Mouse (Mus musculus) midbrain, embryonic 16.5 days (tissue): ENCODE measurements around the gene Rapsn. TPM values are rescaled to one million over a fixed set of nuclear protein-coding genes. Genes with fewer than 3 reads are reported as not detected.

Experiments
- ATAC-seq: fragments of 200-750 bp; cut with Nextera tagmentation; 2 replicates; pipeline ENCODE4 v1.8.0; 2017; ENCODE audit warnings: moderate TSS enrichment
- H3K27ac ChIP-seq: fragments of 300-500 bp; sonication (generic); 2 replicates; pipeline ENCODE4 v1.5.1; 2014; ENCODE audit warnings: mild to moderate bottlenecking, low read length, mixed read lengths
- H3K27me3 ChIP-seq: fragments of 300-500 bp; sonication (generic); 2 replicates; pipeline ENCODE4 v1.6.1; 2014; ENCODE audit warnings: low read depth, low read length, mixed read lengths; ENCODE audit not compliant: control insufficient read depth, insufficient read depth
- H3K36me3 ChIP-seq: fragments of 300-500 bp; sonication (generic); 2 replicates; pipeline ENCODE4 v1.6.1; 2014; ENCODE audit warnings: mild to moderate bottlenecking, low read length, moderate library complexity, mixed read lengths; ENCODE audit not compliant: control insufficient read depth, insufficient read depth
- H3K4me1 ChIP-seq: fragments of 300-500 bp; sonication (generic); 2 replicates; pipeline ENCODE4 v1.6.1; 2014; ENCODE audit warnings: mild to moderate bottlenecking, low read length, mixed read lengths; ENCODE audit not compliant: control insufficient read depth, insufficient read depth
- H3K4me2 ChIP-seq: fragments of 300-500 bp; sonication (generic); 2 replicates; pipeline ENCODE4 v1.6.1; 2014; ENCODE audit warnings: mild to moderate bottlenecking, low read length, mixed read lengths
- H3K4me3 ChIP-seq: fragments of 300-500 bp; sonication (generic); 2 replicates; pipeline ENCODE4 v1.5.1; 2014; ENCODE audit warnings: low read depth, mild to moderate bottlenecking, low read length, moderate library complexity, mixed read lengths
- H3K9ac ChIP-seq: fragments of 300-500 bp; sonication (generic); 2 replicates; pipeline ENCODE4 v1.6.1; 2014; ENCODE audit warnings: low read depth, low read length, mixed read lengths
- H3K9me3 ChIP-seq: fragments of 300-500 bp; sonication (generic); replicated peaks from 2 replicates; pipeline ENCODE4 v1.6.1; 2014; ENCODE audit warnings: mild to moderate bottlenecking, low read length, mixed read lengths; ENCODE audit not compliant: control insufficient read depth, poor library complexity, severe bottlenecking
- WGBS: fragments of 180-500 bp; shearing (Covaris S2); extraction: QIAGEN DNeasy Blood & Tissue Kit; methylation state at CpG from one replicate; pipeline ENCODE4 v1.1.7; 2014; 5-methylcytosine and 5-hydroxymethylcytosine counted together
- polyA plus RNA-seq: library from polyadenylated mRNA; unstranded; fragments of >200 nt; fragmentation: Nextera tagmentation; extraction: Ambion mirVana; gene quantifications from 2 replicates; pipeline ENCODE4 v1.2.1, GENCODE M21; 2015

The Rapsn gene
- polyA plus RNA-seq, 1 experiment from 2014 or later = 0.64 TPM

DNA sequence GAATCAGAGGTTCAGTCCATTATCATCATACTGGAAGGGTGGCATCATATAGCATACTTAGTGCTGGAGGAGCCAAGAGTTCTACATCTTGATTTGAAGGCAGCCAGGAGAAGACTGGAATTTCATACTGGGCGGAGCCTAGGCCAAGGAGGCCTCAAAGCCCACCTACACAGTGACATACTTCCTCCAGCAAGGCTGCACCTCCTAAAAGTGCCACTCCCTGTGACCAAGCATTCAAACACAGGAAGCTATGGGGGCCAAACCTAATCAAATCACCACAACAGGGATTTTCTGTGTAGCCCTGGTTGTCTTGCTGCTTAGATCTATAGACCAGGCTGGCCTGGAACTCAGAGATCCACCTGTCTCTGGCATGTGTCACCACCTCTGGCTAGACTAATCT lies 11.5 kb upstream of the Rapsn start:
- Histone ChIP-seq H3K36me3 (peaks cover 5% of the 10 kb centered on the region), H3K27me3 (no peaks in the 10 kb centered on the region), H3K4me3 (no peak overlapping the region), H3K4me1 (no peaks in the 10 kb centered on the region), H3K27ac (no peak overlapping the region), H3K4me2 (no peak overlapping the region), H3K9ac (no peak overlapping the region), H3K9me3 (no peaks in the 10 kb centered on the region)
- 92% methylated on average over 1 of the region's 1 CpGs for WGBS
- ATAC-seq = no peak

GRCm38 (mm10) chr2:91025081-91025516 lies 10.3 kb upstream of the Rapsn start:
- Histone ChIP-seq H3K27ac (no peak overlapping the region), H3K9ac (no peak overlapping the region), H3K4me2 (no peak overlapping the region), H3K4me3 (no peak overlapping the region), H3K9me3 (no peaks in the 10 kb centered on the region), H3K36me3 (peaks cover under 1% of the 10 kb centered on the region), H3K4me1 (no peaks in the 10 kb centered on the region), H3K27me3 (no peaks in the 10 kb centered on the region)
- ATAC-seq = no peak
- WGBS = 80% methylated on average over 1 of the region's 1 CpGs

DNA sequence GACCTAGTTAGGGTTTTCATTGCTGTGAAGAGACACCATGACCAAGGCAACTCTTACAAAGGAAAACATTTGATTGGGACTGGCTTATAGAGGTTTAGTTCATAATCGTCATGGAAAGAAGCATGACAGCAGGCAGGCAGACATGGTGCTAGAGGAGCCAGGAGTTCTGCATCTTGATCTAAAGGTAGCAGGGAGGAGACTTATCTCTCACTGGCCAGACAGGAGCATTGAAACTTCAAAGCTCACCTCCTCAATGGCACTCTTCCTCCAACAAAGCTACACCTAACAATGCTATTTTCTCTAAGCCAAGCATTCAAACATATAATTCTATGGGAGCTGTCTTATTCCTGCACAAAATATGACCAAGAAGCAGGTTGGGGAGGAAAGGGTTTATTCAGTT lies 8.9 kb upstream of the Rapsn start:
- ATAC-seq = no peak
- H3K4me1 ChIP-seq = no peaks in the 10 kb centered on the region

GRCm38 (mm10) chr2:91027391-91028214 lies 7.8 kb upstream of the Rapsn start:
- no peaks in the 10 kb centered on the region for H3K36me3 ChIP-seq
- H3K27ac ChIP-seq = no peak overlapping the region
- no peak overlapping the region for H3K4me3 ChIP-seq
- no peaks in the 10 kb centered on the region for H3K27me3 ChIP-seq
- H3K9me3 ChIP-seq = no peaks in the 10 kb centered on the region
- no peak overlapping the region for H3K9ac ChIP-seq
- ATAC-seq = no peak
- H3K4me1 ChIP-seq = no peaks in the 10 kb centered on the region
- no peak overlapping the region for H3K4me2 ChIP-seq
- WGBS = 85% methylated on average over 9 of the region's 9 CpGs

More for the DNA sequence above, 8.9 kb upstream of the Rapsn start:
- Histone ChIP-seq H3K9me3 (no peaks in the 10 kb centered on the region), H3K36me3 (no peaks in the 10 kb centered on the region), H3K9ac (no peak overlapping the region), H3K4me2 (no peak overlapping the region), H3K27ac (no peak overlapping the region), H3K4me3 (no peak overlapping the region), H3K27me3 (no peaks in the 10 kb centered on the region)
- WGBS = 96% methylated on average over 1 of the region's 1 CpGs

DNA sequence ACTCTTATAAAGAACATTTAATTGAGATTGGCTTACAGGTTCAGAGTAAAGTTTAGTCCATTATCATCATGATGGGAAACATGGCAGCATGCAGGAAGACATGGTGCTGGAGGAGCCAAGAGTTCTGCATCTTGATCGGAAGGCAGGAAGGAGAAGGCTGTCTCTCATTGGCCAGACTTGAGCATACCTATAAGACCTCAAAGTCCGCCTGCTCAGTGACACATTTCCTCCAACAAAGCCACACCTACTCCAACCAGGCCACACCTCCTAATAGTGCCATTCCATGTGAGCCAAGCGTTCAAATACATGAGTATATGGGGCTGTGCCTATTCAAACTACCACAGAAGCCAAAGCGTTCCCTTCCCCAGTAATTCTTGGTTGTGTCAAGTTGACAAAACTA lies 4.2 kb upstream of the Rapsn start:
- no peak overlapping the region for H3K27ac ChIP-seq
- no peak for ATAC-seq
- 91% methylated on average over 4 of the region's 4 CpGs for WGBS
- H3K9me3 ChIP-seq = no peaks in the 10 kb centered on the region
- H3K4me1 ChIP-seq = no peaks in the 10 kb centered on the region
- no peak overlapping the region for H3K4me3 ChIP-seq
- no peaks in the 10 kb centered on the region for H3K36me3 ChIP-seq
- H3K4me2 ChIP-seq = no peak overlapping the region
- no peak overlapping the region for H3K9ac ChIP-seq
- H3K27me3 ChIP-seq = no peaks in the 10 kb centered on the region

GRCm38 (mm10) chr2:91033000-91033399 lies 2.4 kb upstream of the Rapsn start:
- WGBS = 21% methylated on average over 3 of the region's 3 CpGs
- no peak overlapping the region for H3K9ac ChIP-seq
- H3K9me3 ChIP-seq = no peaks in the 10 kb centered on the region
- no peaks in the 10 kb centered on the region for H3K27me3 ChIP-seq
- no peak for ATAC-seq
- no peak overlapping the region for H3K4me3 ChIP-seq
- no peak overlapping the region for H3K27ac ChIP-seq
- H3K36me3 ChIP-seq = no peaks in the 10 kb centered on the region
- no peaks in the 10 kb centered on the region for H3K4me1 ChIP-seq
- no peak overlapping the region for H3K4me2 ChIP-seq

- ATAC-seq = no peak
- WGBS = 80% methylated on average over 8 of the region's 8 CpGs
- Histone ChIP-seq H3K9me3 (no peaks in the 10 kb centered on the region), H3K27ac (no peak overlapping the region), H3K9ac (no peak overlapping the region), H3K4me2 (no peak overlapping the region), H3K36me3 (no peaks in the 10 kb centered on the region), H3K27me3 (no peaks in the 10 kb centered on the region), H3K4me3 (no peak overlapping the region), H3K4me1 (no peaks in the 10 kb centered on the region)
Measured at GRCm38 (mm10) chr2:91041786-91042185, 6.4 kb downstream of the Rapsn start.

GRCm38 (mm10) chr2:91042651-91043398 lies 7.4 kb downstream of the Rapsn start:
- no peak overlapping the region for H3K4me2 ChIP-seq
- 74% methylated on average over 21 of the region's 21 CpGs for WGBS
- H3K9ac ChIP-seq = no peak overlapping the region
- no peak overlapping the region for H3K27ac ChIP-seq
- no peak overlapping the region for H3K4me3 ChIP-seq
- no peaks in the 10 kb centered on the region for H3K36me3 ChIP-seq
- no peaks in the 10 kb centered on the region for H3K9me3 ChIP-seq
- H3K27me3 ChIP-seq = no peaks in the 10 kb centered on the region
- ATAC-seq = no peak
- H3K4me1 ChIP-seq = no peaks in the 10 kb centered on the region

DNA sequence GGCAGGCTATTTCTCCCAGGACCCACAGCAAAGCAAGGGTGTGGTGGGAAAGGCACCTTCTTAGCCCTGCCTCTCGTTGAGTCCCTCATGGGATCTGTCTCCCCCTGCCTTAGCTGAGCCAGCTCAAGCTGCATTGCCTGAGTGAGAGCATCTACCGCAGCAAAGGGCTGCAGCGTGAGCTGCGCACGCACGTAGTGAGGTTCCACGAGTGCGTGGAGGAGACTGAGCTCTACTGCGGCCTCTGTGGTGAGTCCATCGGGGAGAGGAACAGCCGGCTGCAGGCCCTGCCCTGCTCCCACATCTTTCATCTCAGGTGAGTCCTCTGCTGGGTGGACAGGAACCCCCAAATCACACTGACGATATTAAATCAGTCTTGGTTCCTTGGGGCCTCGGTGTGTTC lies 9.3 kb downstream of the Rapsn start:
- Histone ChIP-seq H3K36me3 (no peaks in the 10 kb centered on the region), H3K9ac (no peak overlapping the region), H3K27me3 (no peaks in the 10 kb centered on the region), H3K4me1 (no peaks in the 10 kb centered on the region), H3K4me3 (no peak overlapping the region), H3K9me3 (no peaks in the 10 kb centered on the region), H3K27ac (no peak overlapping the region), H3K4me2 (no peak overlapping the region)
- ATAC-seq = no peak
- WGBS = 82% methylated on average over 13 of the region's 13 CpGs
